Mouse (Mus musculus): ENCODE results near the gene Klk11. TPM values are rescaled to one million over a fixed set of nuclear protein-coding genes. Genes with fewer than 3 reads are reported as not detected.

Klk11 gene
- polyA plus RNA-seq (2017; shearing (Covaris generic)): 1 to 10 TPM in 1 of 2 experiments, not detected in 1; 1.0 TPM

DNA sequence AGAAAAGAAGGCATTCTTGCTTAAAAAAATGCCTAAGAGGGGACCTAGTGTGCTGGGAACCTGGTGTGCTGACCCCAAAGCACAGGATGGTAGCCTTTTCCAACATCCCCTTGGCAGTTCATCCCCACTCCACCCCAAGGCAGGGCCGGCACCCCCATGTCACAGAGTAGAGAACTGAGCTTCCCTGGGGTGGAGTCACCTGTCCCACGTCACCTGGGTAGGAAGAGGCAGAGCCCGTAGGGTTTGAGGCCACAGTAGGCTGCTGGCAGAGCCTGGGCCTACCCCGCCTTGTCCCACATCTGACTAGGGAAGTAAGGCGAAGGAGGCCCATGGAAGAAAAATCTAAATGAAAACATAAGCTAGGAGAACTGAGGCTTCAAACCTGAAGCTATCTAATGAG is at the start of gene Klk11:
Gene Klk11 (plus strand): TSS at position 241 of the 400 bp plus-strand sequence.
- ATAC-seq: no peak

DNA sequence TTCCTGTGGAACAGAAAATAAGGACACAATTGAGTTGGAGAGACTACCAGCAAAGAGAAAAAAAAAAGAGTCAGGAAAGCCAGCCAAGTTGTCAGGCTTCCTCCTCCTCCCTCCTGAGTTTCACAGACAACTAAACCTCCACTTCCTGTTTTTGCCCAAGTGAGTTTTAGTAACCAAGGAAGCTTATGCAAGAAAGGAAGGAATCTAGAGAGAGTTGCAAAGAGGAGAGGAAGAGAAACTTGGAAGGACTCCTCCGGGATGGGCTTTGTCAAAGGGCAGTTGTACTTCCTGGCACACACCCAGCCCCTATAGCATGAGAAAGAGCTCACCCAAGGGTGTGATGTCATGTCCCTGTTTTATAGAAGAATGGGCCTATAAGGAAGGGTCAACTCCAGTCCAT is 26.6 kb upstream of the Klk11 start:
- no peak for ATAC-seq

DNA sequence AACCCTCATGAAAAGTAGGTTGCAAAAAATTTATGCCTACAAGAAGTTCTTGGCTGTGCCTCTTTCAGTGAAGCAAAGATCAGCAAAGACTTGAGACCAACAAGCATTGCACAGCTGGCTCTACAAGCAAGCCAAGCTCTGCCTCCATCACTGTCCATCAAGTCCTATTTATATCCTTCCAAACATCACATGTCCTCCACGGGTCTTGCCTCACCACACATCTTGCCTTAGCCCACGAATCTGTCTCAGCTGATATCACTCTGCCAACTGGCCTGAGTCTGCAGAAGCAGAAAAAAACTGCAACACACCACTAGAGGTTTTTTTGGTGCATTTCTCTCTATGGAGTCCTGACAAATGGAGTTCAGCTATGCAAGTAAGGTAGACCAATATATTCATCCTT is 21.6 kb upstream of the Klk11 start:
- no peak for ATAC-seq

DNA sequence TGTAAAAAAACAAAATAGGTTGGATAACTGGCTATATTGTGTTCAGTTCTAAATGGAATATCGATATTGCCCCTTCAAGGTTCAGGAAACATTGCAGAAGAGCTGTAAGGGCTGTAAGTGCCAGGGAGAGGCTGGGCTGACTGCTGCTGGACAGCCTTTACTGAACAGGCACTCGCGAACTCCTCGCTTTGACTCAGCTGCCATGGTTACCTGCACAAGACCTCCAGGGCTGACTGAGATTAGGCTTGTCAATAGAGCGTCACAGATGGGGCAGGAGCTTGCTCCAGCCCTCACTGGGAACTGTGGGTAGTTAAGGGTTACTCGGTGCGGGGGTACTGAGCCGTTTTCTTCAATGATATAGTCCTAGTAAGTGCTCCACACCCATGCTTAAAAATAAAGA is 7.9 kb upstream of the Klk11 start:
- no peak for ATAC-seq

DNA sequence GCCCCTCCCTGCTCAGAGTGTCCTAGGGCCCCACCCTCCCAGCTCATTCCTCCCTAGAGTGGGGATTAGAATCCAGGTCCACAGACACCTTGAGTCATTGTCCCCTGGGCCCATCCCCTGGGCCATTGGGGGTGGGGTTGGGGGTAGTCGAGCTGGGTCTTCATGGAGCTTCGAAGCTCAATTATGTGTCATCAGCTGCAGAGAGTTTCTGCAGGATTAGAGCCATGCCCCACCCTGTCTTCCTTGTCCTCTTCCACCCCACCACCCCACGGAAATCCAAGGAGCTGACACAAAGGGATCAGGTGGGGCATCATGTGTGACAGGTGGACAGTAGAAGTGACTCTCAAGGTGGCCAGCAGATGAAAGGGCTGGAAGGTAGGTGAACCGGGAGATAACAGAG is 5.8 kb upstream of the Klk11 start, which contains the start of gene Klk12:
Gene Klk12 (plus strand): TSS at position 301 of the 400 bp plus-strand sequence.
- ATAC-seq: no peak

DNA sequence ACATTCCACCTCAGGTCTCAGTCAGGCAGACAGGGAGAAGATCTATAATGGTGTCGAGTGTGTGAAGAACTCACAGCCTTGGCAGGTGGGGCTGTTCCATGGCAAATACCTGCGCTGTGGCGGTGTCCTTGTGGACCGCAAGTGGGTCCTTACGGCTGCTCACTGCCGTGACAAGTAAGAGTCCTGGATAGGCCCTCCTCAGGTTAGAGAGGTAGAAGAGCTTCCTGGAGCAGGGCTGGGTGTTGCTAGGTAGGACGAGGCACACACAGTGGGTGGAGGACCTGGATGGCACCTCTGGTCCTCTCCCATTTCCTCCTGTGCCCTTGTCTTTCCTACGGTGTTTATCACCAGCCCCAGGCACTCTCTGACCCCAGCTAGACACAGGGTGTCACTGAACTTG is 4.8 kb upstream of the Klk11 start:
- no peak for ATAC-seq

DNA sequence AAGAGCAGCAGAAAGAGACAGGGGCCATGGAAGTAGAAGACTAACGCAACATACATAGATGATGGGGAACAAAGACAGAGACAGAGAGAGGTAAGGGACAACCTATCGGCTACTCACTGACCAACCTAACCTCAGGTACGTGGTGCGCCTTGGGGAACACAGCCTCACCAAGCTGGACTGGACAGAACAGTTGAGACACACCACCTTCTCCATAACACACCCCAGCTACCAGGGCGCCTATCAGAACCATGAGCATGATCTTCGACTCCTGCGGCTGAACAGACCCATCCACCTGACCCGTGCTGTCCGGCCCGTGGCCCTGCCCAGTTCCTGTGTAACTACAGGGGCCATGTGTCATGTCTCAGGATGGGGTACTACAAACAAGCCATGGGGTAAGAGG is 3.7 kb upstream of the Klk11 start:
- no peak for ATAC-seq

DNA sequence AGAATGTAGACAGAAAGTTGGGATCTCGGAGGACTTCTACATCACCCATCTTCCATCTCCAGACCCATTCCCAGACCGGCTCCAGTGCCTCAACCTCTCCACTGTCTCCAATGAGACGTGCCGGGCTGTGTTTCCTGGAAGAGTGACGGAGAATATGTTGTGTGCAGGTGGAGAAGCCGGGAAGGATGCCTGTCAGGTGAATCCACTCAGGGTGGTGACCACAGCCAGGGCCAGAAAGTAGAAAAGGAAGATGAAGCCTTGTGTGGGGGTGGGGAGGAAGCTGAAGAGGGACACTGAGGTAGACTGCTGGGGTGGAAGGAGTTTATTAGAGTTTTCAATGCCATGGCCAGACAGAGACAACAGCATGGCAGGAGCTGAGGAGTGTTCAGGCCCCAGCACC is 2.5 kb upstream of the Klk11 start:
- no peak for ATAC-seq

DNA sequence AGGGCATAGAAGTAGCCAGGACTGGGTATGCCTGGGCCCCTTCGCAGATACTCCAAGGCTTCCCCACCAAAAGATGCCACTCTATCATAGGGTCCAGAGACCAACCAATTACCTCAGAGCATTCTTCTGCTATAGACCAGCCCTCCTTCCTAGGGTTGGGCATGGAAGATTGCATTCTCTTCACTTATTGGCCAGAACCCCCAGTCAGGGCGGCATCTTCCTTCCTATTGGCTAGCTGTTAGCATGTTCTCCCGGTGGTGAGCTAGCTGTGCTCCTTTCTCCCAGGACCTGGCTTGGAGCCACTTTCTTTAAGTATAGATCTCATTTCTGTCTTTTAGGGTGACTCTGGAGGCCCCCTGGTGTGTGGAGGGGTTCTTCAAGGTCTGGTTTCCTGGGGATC is 1.5 kb upstream of the Klk11 start:
- ATAC-seq: no peak

DNA sequence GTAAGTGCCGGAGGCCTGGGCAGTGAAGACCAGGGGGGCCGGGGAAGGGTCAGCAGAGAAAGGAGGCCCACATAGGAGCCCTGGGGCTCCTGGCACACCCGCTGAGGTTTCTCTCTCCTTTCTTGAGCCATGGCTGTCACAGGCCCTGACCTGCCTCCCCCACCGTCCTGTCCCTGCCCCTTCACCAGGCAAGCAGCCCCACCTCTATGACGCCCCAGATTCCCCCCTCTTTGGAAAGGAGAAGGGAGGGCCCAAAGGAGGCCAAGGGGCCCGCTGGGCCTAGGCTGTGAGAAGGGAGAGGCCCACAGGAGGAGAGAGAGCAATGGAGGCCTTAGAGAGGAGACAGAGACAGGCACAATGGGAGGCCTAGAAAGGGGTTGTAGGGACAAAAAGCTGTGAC is 398 bp downstream of the Klk11 start:
- no peak for ATAC-seq

DNA sequence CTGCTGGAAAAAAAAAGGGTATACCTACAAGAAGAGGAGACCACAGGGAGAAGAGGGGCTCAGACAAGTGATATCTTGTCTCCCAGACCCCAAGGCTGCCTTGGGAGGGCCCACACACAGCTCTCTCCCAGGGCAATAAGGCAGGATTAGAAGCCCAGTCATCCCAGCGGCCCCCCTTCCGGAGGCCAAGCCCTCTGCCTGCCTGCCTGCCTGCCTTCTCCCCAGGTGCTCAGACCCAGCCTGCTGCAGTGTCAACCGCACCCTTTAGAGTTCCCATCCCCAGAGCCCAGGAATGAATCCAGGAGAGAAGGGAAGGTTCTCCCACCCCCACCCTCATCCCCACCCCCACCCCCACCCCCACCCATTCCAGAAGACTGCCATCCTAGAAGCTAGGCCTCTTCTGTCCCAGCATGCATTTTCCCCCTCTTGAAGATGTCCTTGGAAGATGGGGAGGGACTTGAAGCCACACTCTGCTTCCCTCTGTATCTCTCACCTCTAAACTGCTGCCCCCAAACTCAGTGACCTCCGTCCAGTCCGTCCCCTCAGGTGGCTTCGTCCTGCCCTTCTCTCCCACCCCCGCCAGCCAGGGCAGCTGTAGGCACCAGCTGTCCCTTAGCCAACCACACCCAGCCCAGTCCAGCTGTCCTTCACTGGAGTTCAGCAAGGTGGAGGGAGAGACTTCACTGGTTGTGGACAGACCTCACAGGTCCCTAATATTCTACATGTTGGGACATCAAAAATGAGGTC is 1.1 kb downstream of the Klk11 start:
- ATAC-seq: no peak

DNA sequence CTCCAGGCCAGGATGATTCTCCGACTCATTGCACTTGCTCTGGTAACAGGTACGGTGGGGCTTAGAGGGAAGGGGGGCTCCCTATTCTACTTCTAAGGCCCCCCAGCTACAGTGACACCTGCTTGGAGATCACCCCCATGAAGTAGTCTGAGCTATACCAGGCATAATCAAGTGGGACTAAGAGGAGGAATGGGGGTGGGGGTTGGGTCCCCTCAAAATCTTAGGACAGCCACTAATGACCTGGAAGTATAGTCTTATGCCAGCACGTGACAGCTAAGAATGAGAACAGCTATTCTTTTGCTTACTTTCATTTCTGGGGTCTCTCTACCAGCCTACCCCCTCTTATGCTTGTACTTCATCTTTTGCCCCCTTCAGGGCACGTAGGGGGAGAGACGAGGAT is 2.1 kb downstream of the Klk11 start:
- no peak for ATAC-seq

DNA sequence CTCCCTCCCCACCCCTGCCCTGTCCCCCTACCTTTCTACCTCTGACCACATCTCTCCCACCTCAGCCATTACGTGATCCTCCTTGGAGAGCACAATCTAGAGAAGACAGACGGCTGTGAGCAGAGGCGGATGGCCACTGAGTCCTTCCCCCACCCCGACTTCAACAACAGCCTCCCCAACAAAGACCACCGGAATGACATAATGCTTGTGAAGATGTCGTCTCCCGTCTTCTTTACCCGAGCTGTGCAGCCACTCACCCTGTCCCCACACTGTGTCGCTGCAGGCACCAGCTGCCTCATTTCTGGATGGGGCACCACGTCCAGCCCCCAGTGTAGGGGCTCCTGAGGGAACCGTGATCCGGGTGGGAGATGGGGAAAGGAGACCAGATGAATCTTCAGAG is 3.0 kb downstream of the Klk11 start:
- no peak for ATAC-seq

DNA sequence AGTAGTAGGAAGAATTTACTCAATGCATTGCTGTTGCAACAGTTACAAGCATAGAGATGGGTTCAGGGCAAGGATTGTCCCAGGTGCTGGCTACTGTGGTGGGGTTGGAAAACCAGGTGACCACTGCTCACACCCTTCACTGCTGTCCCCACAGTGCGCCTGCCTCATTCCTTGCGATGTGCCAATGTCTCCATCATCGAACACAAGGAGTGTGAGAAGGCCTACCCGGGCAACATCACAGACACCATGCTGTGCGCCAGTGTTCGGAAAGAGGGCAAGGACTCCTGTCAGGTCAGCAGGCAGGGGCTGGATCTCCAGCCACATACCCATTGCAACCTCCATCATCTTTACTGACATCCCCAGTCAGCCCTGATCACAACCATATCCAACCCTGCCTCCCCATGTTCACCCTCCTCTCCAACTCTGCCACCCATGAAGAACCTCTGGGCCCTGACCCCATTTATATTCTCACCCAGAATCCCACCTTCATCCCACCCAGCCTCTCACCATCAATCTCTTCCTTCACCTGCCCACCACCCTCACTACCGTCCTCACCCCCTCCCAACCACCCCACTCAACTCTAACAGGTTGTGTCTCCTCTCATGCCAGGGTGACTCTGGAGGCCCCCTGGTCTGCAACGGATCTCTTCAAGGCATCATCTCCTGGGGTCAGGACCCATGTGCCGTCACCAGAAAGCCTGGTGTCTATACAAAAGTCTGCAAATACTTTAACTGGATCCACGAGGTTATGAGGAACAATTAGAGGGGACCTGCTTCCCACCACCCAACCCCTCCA is 4.0 kb downstream of the Klk11 start:
- no peak for ATAC-seq

DNA sequence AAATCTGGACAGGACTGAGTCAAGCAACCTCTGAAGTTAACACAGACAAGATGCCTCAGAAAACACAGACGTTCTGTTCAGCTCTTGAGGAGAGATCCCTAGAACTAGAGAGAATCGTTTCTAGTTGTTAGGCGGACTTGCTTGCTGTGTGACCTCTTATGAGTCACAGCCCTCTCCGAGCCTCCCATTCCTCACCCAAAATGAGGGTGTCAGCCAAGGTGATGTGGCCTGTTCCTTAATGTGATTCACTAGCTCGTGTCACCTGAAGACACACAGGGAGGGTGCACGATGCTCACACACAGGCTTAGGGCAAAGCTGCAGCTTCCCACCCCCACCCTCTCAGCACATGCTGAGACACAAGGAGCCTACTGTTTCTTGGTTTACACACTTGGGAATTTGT is 5.8 kb downstream of the Klk11 start:
- ATAC-seq: no peak

DNA sequence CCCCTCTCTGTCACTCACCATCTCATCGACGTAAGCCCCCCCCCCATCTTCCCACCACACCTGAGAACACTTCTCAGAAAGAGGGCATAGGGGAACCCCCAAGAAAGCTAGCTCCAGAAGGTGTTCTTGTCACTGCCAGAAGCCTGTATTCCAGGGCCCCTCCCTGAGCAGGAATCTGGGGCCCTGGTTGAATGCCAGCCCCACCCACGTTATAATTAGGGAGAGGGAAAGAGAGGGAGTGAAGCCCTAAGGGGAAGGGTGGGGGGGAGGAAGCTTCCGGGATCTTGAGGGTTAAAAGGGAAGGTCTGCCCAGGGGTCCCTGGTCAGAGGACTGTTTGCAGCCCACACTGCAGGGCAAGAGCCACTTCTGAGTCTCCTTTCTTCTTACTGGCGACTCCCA is 6.3 kb downstream of the Klk11 start, which contains the start of gene Klk10:
Gene Klk10 (plus strand): TSS at position 290 of the 400 bp plus-strand sequence.
- no peak for ATAC-seq

DNA sequence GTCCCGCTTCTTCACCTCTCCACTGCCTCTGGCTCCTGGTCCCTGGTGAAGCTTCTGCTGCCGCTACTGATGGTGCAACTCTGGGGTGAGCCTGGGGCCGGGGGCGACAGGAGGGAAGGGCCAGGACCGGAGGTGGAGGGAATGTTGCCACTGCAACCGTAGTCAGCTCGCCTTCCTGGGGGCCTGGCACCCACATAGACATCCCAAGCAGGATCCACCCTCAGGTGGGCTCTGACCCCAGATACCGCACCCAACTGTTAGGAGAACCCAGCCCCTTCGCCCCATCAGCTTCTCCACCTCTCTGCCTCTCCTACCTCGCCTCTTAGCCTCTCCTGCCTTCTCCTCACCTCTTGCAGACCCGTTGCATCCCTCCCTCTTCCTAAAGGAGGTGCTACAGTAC is 7.1 kb downstream of the Klk11 start:
- ATAC-seq: no peak

DNA sequence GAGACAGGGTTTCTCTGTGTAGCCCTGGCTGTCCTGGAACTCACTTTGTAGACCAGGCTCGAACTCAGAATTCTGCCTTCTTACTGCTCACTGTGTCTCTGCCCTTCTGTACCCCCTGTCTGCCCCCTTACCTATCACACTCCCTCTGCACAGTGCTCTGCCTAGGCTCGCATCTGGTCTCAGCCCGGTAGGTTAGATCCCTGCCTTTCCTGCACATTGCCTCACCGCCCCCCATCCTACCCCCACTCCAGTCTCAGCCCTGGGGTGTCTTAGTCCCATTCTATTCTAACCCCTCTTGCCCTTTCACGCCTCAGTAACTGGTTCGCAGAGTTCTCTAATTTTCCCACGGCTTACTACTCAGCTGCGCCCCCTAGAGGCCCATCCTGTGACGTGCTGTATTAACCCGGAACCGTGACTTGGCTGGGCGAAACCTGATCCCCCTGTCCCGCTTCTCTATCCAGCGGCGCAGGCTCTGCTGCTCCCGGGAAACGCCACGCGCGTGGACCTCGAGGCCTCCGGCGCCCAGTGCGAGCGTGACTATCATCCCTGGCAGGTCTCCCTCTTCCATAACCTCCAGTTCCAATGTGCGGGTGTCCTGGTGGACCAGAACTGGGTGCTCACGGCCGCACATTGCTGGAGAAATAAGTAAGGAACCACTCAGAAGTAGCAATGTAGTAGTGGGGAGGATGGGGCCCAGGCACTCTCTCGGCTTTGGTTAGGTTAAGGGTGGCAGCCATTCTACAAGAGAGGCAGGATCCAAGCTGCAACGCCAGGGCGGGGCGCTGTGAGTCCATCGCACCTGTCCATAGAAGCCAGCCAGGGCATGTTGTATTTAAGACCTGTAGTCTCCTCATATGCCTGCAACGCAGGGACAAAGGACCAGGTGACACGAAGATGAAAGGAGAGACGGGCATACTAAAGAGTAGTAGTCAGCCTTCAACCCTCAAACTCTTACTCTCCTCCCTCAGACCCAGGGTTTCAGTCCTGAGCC is 8.2 kb downstream of the Klk11 start:
- ATAC-seq: peak; percentile 86

DNA sequence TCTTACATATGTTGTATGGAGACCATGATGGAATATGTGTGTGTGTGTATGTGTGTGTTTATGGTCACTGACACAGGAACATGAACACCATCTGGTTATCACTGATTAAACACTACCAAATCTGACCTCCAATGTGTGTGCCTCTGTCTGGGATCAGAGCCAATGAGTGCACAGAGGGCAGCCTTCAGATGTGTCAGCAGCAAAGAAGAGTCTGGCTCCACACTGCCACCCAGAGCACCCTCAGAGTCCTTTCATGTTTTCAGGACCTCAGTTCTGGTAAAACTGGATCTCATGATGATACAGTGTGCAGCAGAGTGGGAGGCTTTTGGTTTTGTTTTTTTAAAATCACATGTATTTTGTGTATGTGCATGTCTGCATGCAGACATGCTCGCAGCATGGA is 10.9 kb downstream of the Klk11 start:
- no peak for ATAC-seq

DNA sequence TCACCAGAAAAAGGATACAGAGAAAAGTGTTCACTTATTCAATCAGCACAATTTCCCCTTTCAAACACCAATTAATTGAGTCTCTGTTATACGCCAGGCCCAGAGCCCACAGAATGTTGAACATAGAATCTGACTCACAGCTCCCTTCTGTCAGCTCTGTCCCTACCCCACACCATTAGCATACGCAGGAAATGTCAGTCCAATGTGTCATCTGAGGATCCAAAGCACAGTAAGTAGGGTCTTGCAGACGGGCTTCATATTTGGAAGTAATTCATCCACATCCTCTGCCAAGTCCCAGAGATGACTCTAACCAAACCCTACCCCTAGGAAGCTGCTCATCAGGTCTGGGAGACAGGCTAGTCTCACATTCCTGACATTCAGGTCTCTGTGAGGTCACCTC is 13.7 kb downstream of the Klk11 start:
- no peak for ATAC-seq

DNA sequence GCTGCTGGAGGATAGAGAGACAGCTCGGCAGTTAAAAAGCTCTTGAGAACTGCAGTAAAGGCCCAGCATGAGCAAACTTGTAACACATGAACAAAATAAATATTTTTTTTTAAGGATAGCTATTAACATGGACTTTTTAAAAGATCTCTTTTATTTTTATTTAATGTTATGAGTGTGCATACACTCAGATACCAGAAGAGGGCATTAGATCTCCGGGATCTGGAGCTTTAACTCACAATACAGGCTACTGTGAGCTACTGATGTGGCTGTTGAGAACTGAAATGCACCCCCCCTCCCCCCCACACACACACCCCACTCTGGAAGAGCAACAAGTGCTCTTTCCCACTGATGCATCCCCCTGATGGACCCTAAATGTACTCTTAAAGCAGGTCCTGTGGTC is 14.9 kb downstream of the Klk11 start:
- no peak for ATAC-seq

DNA sequence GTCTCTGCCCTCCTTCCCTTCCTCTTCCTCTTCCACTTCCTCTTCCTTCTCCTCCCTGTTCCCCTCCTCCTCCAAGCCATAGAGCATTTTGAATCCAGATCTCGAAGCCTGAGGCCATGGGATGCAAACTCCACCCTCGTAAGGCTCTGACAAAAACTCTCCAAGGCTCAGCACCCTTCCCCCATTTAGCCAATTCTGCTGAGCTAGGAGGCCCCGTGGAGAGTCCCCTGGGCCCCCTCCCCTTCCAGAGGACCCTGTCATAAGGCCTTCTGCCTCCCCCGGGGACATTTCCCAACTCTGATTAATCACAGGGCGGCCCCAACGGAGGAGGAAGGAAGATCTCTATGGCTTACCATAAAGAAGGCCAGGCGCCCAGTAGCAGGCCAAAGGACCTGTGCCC is 17.2 kb downstream of the Klk11 start, which contains the start of gene Klk9:
Gene Klk9 (plus strand): TSS at position 301 of the 400 bp plus-strand sequence.
- ATAC-seq: no peak

DNA sequence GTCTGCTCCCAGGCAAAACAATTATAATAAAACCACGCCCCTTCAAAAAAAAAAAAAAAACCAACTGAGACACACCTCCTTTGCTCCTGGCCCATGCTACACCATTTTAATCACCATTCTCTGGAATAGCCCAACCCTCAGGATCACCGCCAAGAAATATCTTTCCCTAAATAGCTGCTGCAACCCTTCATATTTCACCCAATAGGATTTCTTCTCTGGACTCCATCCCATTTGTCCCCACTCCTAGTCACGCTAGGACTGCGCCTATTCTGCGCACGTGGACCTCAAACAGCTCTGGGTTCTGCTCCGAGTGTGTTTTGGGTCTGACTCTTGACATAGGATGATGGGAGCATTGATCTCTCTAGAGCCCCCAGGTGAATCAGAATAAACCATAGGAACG is 22.0 kb downstream of the Klk11 start:
- ATAC-seq: no peak

Measured in CD4-positive, CD25-positive, alpha-beta regulatory T cell, adult 4 months (primary cell).